Mouse (Mus musculus): ENCODE measurements around the gene Sh3bp5. TPM values are rescaled to one million over a fixed set of nuclear protein-coding genes. Genes with fewer than 3 reads are reported as not detected.

The Sh3bp5 gene
- polyA plus RNA-seq, 1 experiment from 2014 or later: 58.1 TPM

GRCm38 (mm10) chr14:31385977-31386697 is 49.7 kb downstream of the Sh3bp5 start:
- peak; percentile 49; the same call in 1 of the 2 replicates for ATAC-seq (ENCODE audit: low read depth)
- Histone ChIP-seq H3K9me3 (ENCODE audit: control insufficient read depth, low read length) (no peaks in the 10 kb centered on the region), H3K27ac (ENCODE audit: low read depth, low read length) (no peak overlapping the region), H3K27me3 (ENCODE audit: control insufficient read depth, insufficient read depth, low read length) (no peaks in the 10 kb centered on the region), H3K36me3 (ENCODE audit: control insufficient read depth, insufficient read depth, low read length) (peaks cover 5% of the 10 kb centered on the region; the same call in 1 of the 2 replicates), H3K9ac (replicated peaks; ENCODE audit: low read depth, low read length) (no peak overlapping the region), H3K4me2 (ENCODE audit: low read depth, low read length) (no peak overlapping the region), H3K4me1 (ENCODE audit: control insufficient read depth, insufficient read depth, low read length) (peaks cover 6% of the 10 kb centered on the region; the same call in 1 of the 2 replicates), H3K4me3 (ENCODE audit: low read depth, low read length) (no peak overlapping the region)
- WGBS: 54% methylated on average over 13 of the region's 13 CpGs

GRCm38 (mm10) chr14:31385406-31385805 is 50.5 kb downstream of the Sh3bp5 start:
- Histone ChIP-seq H3K4me2 (ENCODE audit: low read depth, low read length) (no peak overlapping the region), H3K27me3 (ENCODE audit: control insufficient read depth, insufficient read depth, low read length) (no peaks in the 10 kb centered on the region), H3K9me3 (ENCODE audit: control insufficient read depth, low read length) (no peaks in the 10 kb centered on the region), H3K27ac (ENCODE audit: low read depth, low read length) (0 out of 2 replicates have a peak overlapping the region, but pooled peaks have one; percentile 22), H3K36me3 (ENCODE audit: control insufficient read depth, insufficient read depth, low read length) (peaks cover 5% of the 10 kb centered on the region; the same call in 1 of the 2 replicates), H3K4me3 (ENCODE audit: low read depth, low read length) (no peak overlapping the region), H3K9ac (replicated peaks; ENCODE audit: low read depth, low read length) (no peak overlapping the region), H3K4me1 (ENCODE audit: control insufficient read depth, insufficient read depth, low read length) (peaks cover 6% of the 10 kb centered on the region; the same call in 1 of the 2 replicates)
- no peak for ATAC-seq (ENCODE audit: low read depth)
- WGBS: 90% methylated on average over 5 of the region's 5 CpGs

GRCm38 (mm10) chr14:31384366-31385323 is 51.2 kb downstream of the Sh3bp5 start:
- Histone ChIP-seq H3K9ac (replicated peaks; ENCODE audit: low read depth, low read length) (no peak overlapping the region), H3K27ac (ENCODE audit: low read depth, low read length) (no peak overlapping the region), H3K9me3 (ENCODE audit: control insufficient read depth, low read length) (no peaks in the 10 kb centered on the region), H3K27me3 (ENCODE audit: control insufficient read depth, insufficient read depth, low read length) (no peaks in the 10 kb centered on the region), H3K36me3 (ENCODE audit: control insufficient read depth, insufficient read depth, low read length) (peaks cover 5% of the 10 kb centered on the region; the same call in 1 of the 2 replicates), H3K4me3 (ENCODE audit: low read depth, low read length) (no peak overlapping the region), H3K4me1 (ENCODE audit: control insufficient read depth, insufficient read depth, low read length) (peaks cover 6% of the 10 kb centered on the region; the same call in 1 of the 2 replicates), H3K4me2 (ENCODE audit: low read depth, low read length) (no peak overlapping the region)
- ATAC-seq (ENCODE audit: low read depth): no peak
- 58% methylated on average over 13 of the region's 13 CpGs for WGBS

GRCm38 (mm10) chr14:31383470-31384050 is 52.3 kb downstream of the Sh3bp5 start:
- WGBS: 75% methylated on average over 11 of the region's 11 CpGs

GRCm38 (mm10) chr14:31382276-31382675 is 53.6 kb downstream of the Sh3bp5 start:
- 85% methylated on average over 8 of the region's 8 CpGs for WGBS
- peaks cover 6% of the 10 kb centered on the region; the same call in 1 of the 2 replicates for H3K4me1 ChIP-seq (ENCODE audit: control insufficient read depth, insufficient read depth, low read length)
- no peak overlapping the region for H3K4me3 ChIP-seq (ENCODE audit: low read depth, low read length)
- H3K9ac ChIP-seq (replicated peaks; ENCODE audit: low read depth, low read length): no peak overlapping the region
- H3K27ac ChIP-seq (ENCODE audit: low read depth, low read length): no peak overlapping the region
- no peaks in the 10 kb centered on the region for H3K27me3 ChIP-seq (ENCODE audit: control insufficient read depth, insufficient read depth, low read length)
- no peaks in the 10 kb centered on the region for H3K9me3 ChIP-seq (ENCODE audit: control insufficient read depth, low read length)
- no peak for ATAC-seq (ENCODE audit: low read depth)
- no peak overlapping the region for H3K4me2 ChIP-seq (ENCODE audit: low read depth, low read length)
- H3K36me3 ChIP-seq (ENCODE audit: control insufficient read depth, insufficient read depth, low read length): peaks cover 21% of the 10 kb centered on the region

More at GRCm38 (mm10) chr14:31383470-31384050, 52.3 kb downstream of the Sh3bp5 start:
- Histone ChIP-seq H3K27me3 (ENCODE audit: control insufficient read depth, insufficient read depth, low read length) (no peaks in the 10 kb centered on the region), H3K9me3 (ENCODE audit: control insufficient read depth, low read length) (no peaks in the 10 kb centered on the region), H3K4me1 (ENCODE audit: control insufficient read depth, insufficient read depth, low read length) (peaks cover 6% of the 10 kb centered on the region; the same call in 1 of the 2 replicates), H3K4me2 (ENCODE audit: low read depth, low read length) (no peak overlapping the region), H3K9ac (replicated peaks; ENCODE audit: low read depth, low read length) (no peak overlapping the region), H3K36me3 (ENCODE audit: control insufficient read depth, insufficient read depth, low read length) (peaks cover 13% of the 10 kb centered on the region), H3K4me3 (ENCODE audit: low read depth, low read length) (no peak overlapping the region), H3K27ac (ENCODE audit: low read depth, low read length) (no peak overlapping the region)
- no peak for ATAC-seq (ENCODE audit: low read depth)

GRCm38 (mm10) chr14:31376331-31376730 is 59.5 kb downstream of the Sh3bp5 start:
- ATAC-seq (ENCODE audit: low read depth): no peak
- H3K9me3 ChIP-seq (ENCODE audit: control insufficient read depth, low read length): no peaks in the 10 kb centered on the region
- no peak overlapping the region for H3K4me3 ChIP-seq (ENCODE audit: low read depth, low read length)
- no peaks in the 10 kb centered on the region for H3K4me1 ChIP-seq (ENCODE audit: control insufficient read depth, insufficient read depth, low read length)
- no peaks in the 10 kb centered on the region for H3K27me3 ChIP-seq (ENCODE audit: control insufficient read depth, insufficient read depth, low read length)
- no peak overlapping the region for H3K9ac ChIP-seq (replicated peaks; ENCODE audit: low read depth, low read length)
- 90% methylated on average over 3 of the region's 3 CpGs for WGBS
- no peak overlapping the region for H3K27ac ChIP-seq (ENCODE audit: low read depth, low read length)
- no peak overlapping the region for H3K4me2 ChIP-seq (ENCODE audit: low read depth, low read length)
- H3K36me3 ChIP-seq (ENCODE audit: control insufficient read depth, insufficient read depth, low read length): peaks cover 55% of the 10 kb centered on the region

GRCm38 (mm10) chr14:31374390-31374789 is 61.5 kb downstream of the Sh3bp5 start:
- H3K9me3 ChIP-seq (ENCODE audit: control insufficient read depth, low read length): no peaks in the 10 kb centered on the region
- H3K27ac ChIP-seq (ENCODE audit: low read depth, low read length): no peak overlapping the region
- ATAC-seq (ENCODE audit: low read depth): no peak
- H3K4me3 ChIP-seq (ENCODE audit: low read depth, low read length): no peak overlapping the region
- H3K4me1 ChIP-seq (ENCODE audit: control insufficient read depth, insufficient read depth, low read length): no peaks in the 10 kb centered on the region
- no peak overlapping the region for H3K9ac ChIP-seq (replicated peaks; ENCODE audit: low read depth, low read length)
- 94% methylated on average over 6 of the region's 6 CpGs for WGBS
- H3K36me3 ChIP-seq (ENCODE audit: control insufficient read depth, insufficient read depth, low read length): peaks cover 68% of the 10 kb centered on the region
- no peaks in the 10 kb centered on the region for H3K27me3 ChIP-seq (ENCODE audit: control insufficient read depth, insufficient read depth, low read length)
- H3K4me2 ChIP-seq (ENCODE audit: low read depth, low read length): no peak overlapping the region

- WGBS: 87% methylated on average over 3 of the region's 3 CpGs
- H3K9ac ChIP-seq (replicated peaks; ENCODE audit: low read depth, low read length): no peak overlapping the region
- H3K36me3 ChIP-seq (ENCODE audit: control insufficient read depth, insufficient read depth, low read length): peaks cover 46% of the 10 kb centered on the region
- no peaks in the 10 kb centered on the region for H3K9me3 ChIP-seq (ENCODE audit: control insufficient read depth, low read length)
- no peaks in the 10 kb centered on the region for H3K27me3 ChIP-seq (ENCODE audit: control insufficient read depth, insufficient read depth, low read length)
- no peak overlapping the region for H3K4me3 ChIP-seq (ENCODE audit: low read depth, low read length)
- ATAC-seq (ENCODE audit: low read depth): no peak
- H3K4me1 ChIP-seq (ENCODE audit: control insufficient read depth, insufficient read depth, low read length): no peaks in the 10 kb centered on the region
- H3K4me2 ChIP-seq (ENCODE audit: low read depth, low read length): no peak overlapping the region
- no peak overlapping the region for H3K27ac ChIP-seq (ENCODE audit: low read depth, low read length)
Observed at GRCm38 (mm10) chr14:31369377-31369776, 66.5 kb downstream of the Sh3bp5 start.
